Mouse (Mus musculus) heart, embryonic 12.5 days (tissue): ENCODE data around the gene Cntnap1. TPM values are rescaled to one million over a fixed set of nuclear protein-coding genes. Genes with fewer than 3 reads are reported as not detected.

Experiments
- ATAC-seq: fragments of 200-750 bp; cut with Nextera tagmentation; 2 replicates; pipeline ENCODE4 v1.8.0; 2017; ENCODE audit warnings: moderate TSS enrichment, moderate library complexity; ENCODE audit not compliant: insufficient number of reproducible peaks, low FRiP score
- H3K27ac ChIP-seq: fragments of 300-500 bp; sonication (generic); 2 replicates; pipeline ENCODE4 v1.5.1; 2016; ENCODE audit warnings: mild to moderate bottlenecking, moderate library complexity; ENCODE audit not compliant: poor library complexity, severe bottlenecking
- H3K27me3 ChIP-seq: fragments of 300-500 bp; sonication (generic); replicated peaks from 2 replicates; pipeline ENCODE4 v1.6.1; 2016; ENCODE audit warnings: mild to moderate bottlenecking, moderate library complexity
- H3K36me3 ChIP-seq: fragments of 300-500 bp; sonication (generic); 2 replicates; pipeline ENCODE4 v1.6.1; 2016; ENCODE audit warnings: mild to moderate bottlenecking, moderate library complexity
- H3K4me1 ChIP-seq: fragments of 300-500 bp; sonication (generic); replicated peaks from 2 replicates; pipeline ENCODE4 v1.6.1; 2016; ENCODE audit warnings: mild to moderate bottlenecking
- H3K4me2 ChIP-seq: fragments of 300-500 bp; sonication (generic); 2 replicates; pipeline ENCODE4 v1.6.1; 2016; ENCODE audit warnings: mild to moderate bottlenecking, moderate library complexity
- H3K4me3 ChIP-seq: fragments of 300-500 bp; sonication (generic); 2 replicates; pipeline ENCODE4 v1.5.1; 2016; ENCODE audit warnings: mild to moderate bottlenecking
- H3K9ac ChIP-seq: fragments of 300-500 bp; sonication (generic); 2 replicates; pipeline ENCODE4 v1.6.1; 2016; ENCODE audit warnings: mild to moderate bottlenecking, moderate library complexity
- H3K9me3 ChIP-seq: fragments of 300-500 bp; sonication (generic); replicated peaks from 2 replicates; pipeline ENCODE4 v1.6.1; 2016; ENCODE audit warnings: mild to moderate bottlenecking, moderate library complexity
- WGBS: fragments of 180-500 bp; shearing (Covaris S2); methylation state at CpG from one replicate; pipeline ENCODE4 v1.1.7; 2016; 5-methylcytosine and 5-hydroxymethylcytosine counted together
- polyA plus RNA-seq: library from polyadenylated mRNA; unstranded; fragments of >200 nt; fragmentation: Nextera tagmentation; extraction: Ambion mirVana; gene quantifications from 2 replicates; pipeline ENCODE4 v1.2.1, GENCODE M21; 2016

Gene Cntnap1
- polyA plus RNA-seq, 1 experiment from 2014 or later: 0.37 TPM

GRCm38 (mm10) chr11:101164677-101165580, 5.4 kb upstream of the Cntnap1 start:
- Histone ChIP-seq H3K9me3 (no peaks in the 10 kb centered on the region), H3K9ac (0 out of 2 replicates have a peak overlapping the region, but pooled peaks have one; percentile 5), H3K4me1 (peaks cover 40% of the 10 kb centered on the region), H3K36me3 (peaks cover 75% of the 10 kb centered on the region), H3K27me3 (peaks cover 86% of the 10 kb centered on the region), H3K4me2 (peak overlapping the region; percentile 68), H3K27ac (no peak overlapping the region), H3K4me3 (peak overlapping the region; percentile 34)
- 27% methylated on average over 35 of the region's 35 CpGs for WGBS
- ATAC-seq: no peak

- Histone ChIP-seq H3K4me3 (no peak overlapping the region), H3K4me2 (no peak overlapping the region), H3K9ac (no peak overlapping the region), H3K27me3 (peaks cover 81% of the 10 kb centered on the region), H3K36me3 (peaks cover 69% of the 10 kb centered on the region), H3K27ac (no peak overlapping the region), H3K4me1 (peaks cover 45% of the 10 kb centered on the region), H3K9me3 (no peaks in the 10 kb centered on the region)
- no peak for ATAC-seq
- WGBS: 70% methylated on average over 14 of the region's 14 CpGs
Observed at GRCm38 (mm10) chr11:101166357-101166756, 4.0 kb upstream of the Cntnap1 start.

GRCm38 (mm10) chr11:101167211-101167962, 2.9 kb upstream of the Cntnap1 start:
- no peak for ATAC-seq
- peaks cover 71% of the 10 kb centered on the region for H3K27me3 ChIP-seq
- H3K9ac ChIP-seq: no peak overlapping the region
- H3K4me3 ChIP-seq: no peak overlapping the region
- H3K4me2 ChIP-seq: no peak overlapping the region
- H3K27ac ChIP-seq: no peak overlapping the region
- 58% methylated on average over 19 of the region's 19 CpGs for WGBS
- H3K4me1 ChIP-seq: peaks cover 52% of the 10 kb centered on the region
- H3K9me3 ChIP-seq: no peaks in the 10 kb centered on the region
- H3K36me3 ChIP-seq: peaks cover 58% of the 10 kb centered on the region

- Histone ChIP-seq H3K9me3 (no peaks in the 10 kb centered on the region), H3K27ac (no peak overlapping the region), H3K36me3 (peaks cover 53% of the 10 kb centered on the region), H3K27me3 (peaks cover 68% of the 10 kb centered on the region), H3K9ac (no peak overlapping the region), H3K4me2 (no peak overlapping the region), H3K4me3 (no peak overlapping the region), H3K4me1 (peaks cover 55% of the 10 kb centered on the region)
- no peak for ATAC-seq
- WGBS: 63% methylated on average over 8 of the region's 8 CpGs
Observed at GRCm38 (mm10) chr11:101167963-101168300, 2.4 kb upstream of the Cntnap1 start.

GRCm38 (mm10) chr11:101168301-101168980, 1.9 kb upstream of the Cntnap1 start:
- Histone ChIP-seq H3K9ac (no peak overlapping the region), H3K36me3 (peaks cover 48% of the 10 kb centered on the region), H3K9me3 (no peaks in the 10 kb centered on the region), H3K27me3 (peaks cover 63% of the 10 kb centered on the region), H3K4me1 (peaks cover 60% of the 10 kb centered on the region), H3K4me3 (no peak overlapping the region), H3K4me2 (peak overlapping the region; percentile 89; the same call in 1 of the 2 replicates), H3K27ac (no peak overlapping the region)
- WGBS: 68% methylated on average over 17 of the region's 18 CpGs
- no peak for ATAC-seq

- H3K4me3 ChIP-seq: peak overlapping the region; percentile 73
- no peak for ATAC-seq
- no peaks in the 10 kb centered on the region for H3K9me3 ChIP-seq
- H3K36me3 ChIP-seq: peaks cover 37% of the 10 kb centered on the region
- peak overlapping the region; percentile 83 for H3K9ac ChIP-seq
- peaks cover 53% of the 10 kb centered on the region for H3K27me3 ChIP-seq
- peaks cover 60% of the 10 kb centered on the region for H3K4me1 ChIP-seq
- WGBS: 14% methylated on average over 17 of the region's 17 CpGs
- no peak overlapping the region for H3K27ac ChIP-seq
- H3K4me2 ChIP-seq: peak overlapping the region; percentile 89
Observed at GRCm38 (mm10) chr11:101169301-101170107, 819 bp upstream of the Cntnap1 start.

- H3K27ac ChIP-seq: peak within 1 kb of the TSS; percentile 89
- peak within 1 kb of the TSS; percentile 83 for H3K9ac ChIP-seq
- peak within 1 kb of the TSS; percentile 73 for H3K4me3 ChIP-seq
- peak within 1 kb of the TSS; percentile 89 for H3K4me2 ChIP-seq
- under 1% methylated on average over 49 of the region's 50 CpGs for WGBS
- peaks cover 63% of the 10 kb centered on the region for H3K4me1 ChIP-seq
- H3K9me3 ChIP-seq: no peaks in the 10 kb centered on the region
- peak; percentile 92 for ATAC-seq
- H3K27me3 ChIP-seq: peaks cover 42% of the 10 kb centered on the region
- H3K36me3 ChIP-seq: peaks cover 24% of the 10 kb centered on the region
Observed at GRCm38 (mm10) chr11:101170811-101171610, 688 bp downstream of the Cntnap1 start, which contains the start of gene Plekhh3. Gene Plekhh3 (minus strand): TSS chr11:101171351.

GRCm38 (mm10) chr11:101171721-101172433, 1.6 kb downstream of the Cntnap1 start:
- WGBS: under 1% methylated on average over 31 of the region's 31 CpGs
- Histone ChIP-seq H3K27ac (peak overlapping the region; percentile 89), H3K4me1 (peaks cover 71% of the 10 kb centered on the region), H3K27me3 (peaks cover 40% of the 10 kb centered on the region), H3K9ac (peak overlapping the region; percentile 75), H3K9me3 (no peaks in the 10 kb centered on the region), H3K36me3 (peaks cover 16% of the 10 kb centered on the region), H3K4me3 (peak overlapping the region; percentile 73), H3K4me2 (peak overlapping the region; percentile 89)
- ATAC-seq: peak; percentile 56

GRCm38 (mm10) chr11:101172434-101172815, 2.1 kb downstream of the Cntnap1 start:
- 9% methylated on average over 5 of the region's 5 CpGs for WGBS

More at GRCm38 (mm10) chr11:101172434-101172815, 2.1 kb downstream of the Cntnap1 start:
- H3K4me3 ChIP-seq: peak overlapping the region; percentile 73
- H3K27me3 ChIP-seq: peaks cover 40% of the 10 kb centered on the region
- H3K36me3 ChIP-seq: peaks cover 10% of the 10 kb centered on the region
- no peak for ATAC-seq
- H3K4me1 ChIP-seq: peaks cover 75% of the 10 kb centered on the region
- peak overlapping the region; percentile 89 for H3K27ac ChIP-seq
- peak overlapping the region; percentile 89 for H3K4me2 ChIP-seq
- peak overlapping the region; percentile 75 for H3K9ac ChIP-seq
- H3K9me3 ChIP-seq: no peaks in the 10 kb centered on the region
